Mouse (Mus musculus): Measurements from ENCODE around the gene Lrrc36. TPM values are rescaled to one million over a fixed set of nuclear protein-coding genes. Genes with fewer than 3 reads are reported as not detected.

The Lrrc36 gene
- polyA plus RNA-seq, 1 experiment from 2014 or later: 0.17 TPM

- no peak overlapping the region for H3K27ac ChIP-seq (ENCODE audit: low read length)
- H3K9me3 ChIP-seq (replicated peaks; ENCODE audit: control insufficient read depth, low read length): no peaks in the 10 kb centered on the region
- H3K4me3 ChIP-seq (replicated peaks; ENCODE audit: low read length): no peak overlapping the region
- peaks cover 41% of the 10 kb centered on the region for H3K4me1 ChIP-seq (ENCODE audit: control insufficient read depth, insufficient read depth, low read length)
- H3K36me3 ChIP-seq (ENCODE audit: control insufficient read depth, insufficient read depth, low read length): no peaks in the 10 kb centered on the region
- no peak for ATAC-seq (ENCODE audit: insufficient read depth, low FRiP score)
- no peak overlapping the region for H3K9ac ChIP-seq (ENCODE audit: low read length)
- 76% methylated on average over 9 of the region's 9 CpGs for WGBS
- H3K27me3 ChIP-seq (ENCODE audit: control insufficient read depth, insufficient read depth, low read length): no peaks in the 10 kb centered on the region
- no peak overlapping the region for H3K4me2 ChIP-seq (ENCODE audit: low read depth, low read length)
These were observed 59.6 kb downstream of the Lrrc36 start for GRCm38 (mm10) chr8:105472983-105473382.

GRCm38 (mm10) chr8:105473816-105474606, 60.6 kb downstream of the Lrrc36 start:
- WGBS: 36% methylated on average over 17 of the region's 17 CpGs
- Histone ChIP-seq H3K4me2 (ENCODE audit: low read depth, low read length) (peak overlapping the region; percentile 9; the same call in 1 of the 2 replicates), H3K27me3 (ENCODE audit: control insufficient read depth, insufficient read depth, low read length) (no peaks in the 10 kb centered on the region), H3K9me3 (replicated peaks; ENCODE audit: control insufficient read depth, low read length) (no peaks in the 10 kb centered on the region), H3K9ac (ENCODE audit: low read length) (0 out of 2 replicates have a peak overlapping the region, but pooled peaks have one; percentile 26), H3K27ac (ENCODE audit: low read length) (peak overlapping the region; percentile 12; the same call in 1 of the 2 replicates), H3K4me3 (replicated peaks; ENCODE audit: low read length) (no peak overlapping the region), H3K4me1 (ENCODE audit: control insufficient read depth, insufficient read depth, low read length) (peaks cover 39% of the 10 kb centered on the region), H3K36me3 (ENCODE audit: control insufficient read depth, insufficient read depth, low read length) (no peaks in the 10 kb centered on the region)
- ATAC-seq (ENCODE audit: insufficient read depth, low FRiP score): peak; percentile 23; the same call in 1 of the 2 replicates

DNA sequence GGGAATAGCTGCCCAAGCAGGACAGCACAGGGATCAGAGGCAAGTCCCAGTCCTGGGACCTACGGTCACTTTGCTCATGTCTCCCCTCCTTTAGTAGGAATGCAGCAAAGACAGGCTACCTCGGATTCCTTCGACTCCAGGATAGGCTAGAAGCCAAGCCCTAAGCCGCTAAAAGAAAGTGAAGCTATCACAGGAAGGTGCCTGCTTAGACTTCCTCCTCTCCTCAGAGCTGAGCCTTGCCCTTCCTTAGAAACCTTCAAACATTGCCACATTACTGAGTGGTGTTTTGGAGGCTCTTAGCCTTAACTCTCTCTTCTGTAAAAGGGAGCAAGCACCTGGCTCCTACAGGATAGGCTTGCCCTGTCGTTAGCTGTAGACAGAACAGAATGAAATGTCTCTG, 61.3 kb downstream of the Lrrc36 start:
- 0 out of 2 replicates have a peak overlapping the region, but pooled peaks have one; percentile 48 for H3K27ac ChIP-seq (ENCODE audit: low read length)
- 31% methylated on average over 5 of the region's 5 CpGs for WGBS

GRCm38 (mm10) chr8:105475254-105475653, 61.9 kb downstream of the Lrrc36 start:
- WGBS: 56% methylated on average over 4 of the region's 4 CpGs

More for the DNA sequence above, 61.3 kb downstream of the Lrrc36 start:
- Histone ChIP-seq H3K36me3 (ENCODE audit: control insufficient read depth, insufficient read depth, low read length) (no peaks in the 10 kb centered on the region), H3K9ac (ENCODE audit: low read length) (no peak overlapping the region), H3K4me3 (replicated peaks; ENCODE audit: low read length) (no peak overlapping the region), H3K27me3 (ENCODE audit: control insufficient read depth, insufficient read depth, low read length) (no peaks in the 10 kb centered on the region), H3K4me1 (ENCODE audit: control insufficient read depth, insufficient read depth, low read length) (peaks cover 32% of the 10 kb centered on the region), H3K4me2 (ENCODE audit: low read depth, low read length) (peak overlapping the region; percentile 9; the same call in 1 of the 2 replicates), H3K9me3 (replicated peaks; ENCODE audit: control insufficient read depth, low read length) (no peaks in the 10 kb centered on the region)
- ATAC-seq (ENCODE audit: insufficient read depth, low FRiP score): no peak

GRCm38 (mm10) chr8:105475742-105476141, 62.4 kb downstream of the Lrrc36 start:
- no peak overlapping the region for H3K4me3 ChIP-seq (replicated peaks; ENCODE audit: low read length)
- no peak for ATAC-seq (ENCODE audit: insufficient read depth, low FRiP score)
- H3K36me3 ChIP-seq (ENCODE audit: control insufficient read depth, insufficient read depth, low read length): no peaks in the 10 kb centered on the region
- H3K4me1 ChIP-seq (ENCODE audit: control insufficient read depth, insufficient read depth, low read length): peaks cover 22% of the 10 kb centered on the region
- no peak overlapping the region for H3K27ac ChIP-seq (ENCODE audit: low read length)
- 92% methylated on average over 8 of the region's 8 CpGs for WGBS
- no peaks in the 10 kb centered on the region for H3K9me3 ChIP-seq (replicated peaks; ENCODE audit: control insufficient read depth, low read length)
- no peak overlapping the region for H3K4me2 ChIP-seq (ENCODE audit: low read depth, low read length)
- H3K9ac ChIP-seq (ENCODE audit: low read length): no peak overlapping the region
- no peaks in the 10 kb centered on the region for H3K27me3 ChIP-seq (ENCODE audit: control insufficient read depth, insufficient read depth, low read length)

More at GRCm38 (mm10) chr8:105475254-105475653, 61.9 kb downstream of the Lrrc36 start:
- peaks cover 27% of the 10 kb centered on the region for H3K4me1 ChIP-seq (ENCODE audit: control insufficient read depth, insufficient read depth, low read length)
- H3K9ac ChIP-seq (ENCODE audit: low read length): no peak overlapping the region; the same call in 1 of the 2 replicates
- no peaks in the 10 kb centered on the region for H3K27me3 ChIP-seq (ENCODE audit: control insufficient read depth, insufficient read depth, low read length)
- 0 out of 2 replicates have a peak overlapping the region, but pooled peaks have one; percentile 48 for H3K27ac ChIP-seq (ENCODE audit: low read length)
- H3K9me3 ChIP-seq (replicated peaks; ENCODE audit: control insufficient read depth, low read length): no peaks in the 10 kb centered on the region
- ATAC-seq (ENCODE audit: insufficient read depth, low FRiP score): no peak
- H3K4me2 ChIP-seq (ENCODE audit: low read depth, low read length): no peak overlapping the region
- H3K36me3 ChIP-seq (ENCODE audit: control insufficient read depth, insufficient read depth, low read length): no peaks in the 10 kb centered on the region
- no peak overlapping the region for H3K4me3 ChIP-seq (replicated peaks; ENCODE audit: low read length)

GRCm38 (mm10) chr8:105476161-105476560, 62.8 kb downstream of the Lrrc36 start:
- Histone ChIP-seq H3K9ac (ENCODE audit: low read length) (no peak overlapping the region), H3K36me3 (ENCODE audit: control insufficient read depth, insufficient read depth, low read length) (no peaks in the 10 kb centered on the region), H3K4me2 (ENCODE audit: low read depth, low read length) (no peak overlapping the region), H3K27ac (ENCODE audit: low read length) (no peak overlapping the region), H3K27me3 (ENCODE audit: control insufficient read depth, insufficient read depth, low read length) (no peaks in the 10 kb centered on the region), H3K4me3 (replicated peaks; ENCODE audit: low read length) (no peak overlapping the region), H3K9me3 (replicated peaks; ENCODE audit: control insufficient read depth, low read length) (no peaks in the 10 kb centered on the region), H3K4me1 (ENCODE audit: control insufficient read depth, insufficient read depth, low read length) (peaks cover 21% of the 10 kb centered on the region)
- no peak for ATAC-seq (ENCODE audit: insufficient read depth, low FRiP score)
- WGBS: 90% methylated on average over 7 of the region's 7 CpGs

DNA sequence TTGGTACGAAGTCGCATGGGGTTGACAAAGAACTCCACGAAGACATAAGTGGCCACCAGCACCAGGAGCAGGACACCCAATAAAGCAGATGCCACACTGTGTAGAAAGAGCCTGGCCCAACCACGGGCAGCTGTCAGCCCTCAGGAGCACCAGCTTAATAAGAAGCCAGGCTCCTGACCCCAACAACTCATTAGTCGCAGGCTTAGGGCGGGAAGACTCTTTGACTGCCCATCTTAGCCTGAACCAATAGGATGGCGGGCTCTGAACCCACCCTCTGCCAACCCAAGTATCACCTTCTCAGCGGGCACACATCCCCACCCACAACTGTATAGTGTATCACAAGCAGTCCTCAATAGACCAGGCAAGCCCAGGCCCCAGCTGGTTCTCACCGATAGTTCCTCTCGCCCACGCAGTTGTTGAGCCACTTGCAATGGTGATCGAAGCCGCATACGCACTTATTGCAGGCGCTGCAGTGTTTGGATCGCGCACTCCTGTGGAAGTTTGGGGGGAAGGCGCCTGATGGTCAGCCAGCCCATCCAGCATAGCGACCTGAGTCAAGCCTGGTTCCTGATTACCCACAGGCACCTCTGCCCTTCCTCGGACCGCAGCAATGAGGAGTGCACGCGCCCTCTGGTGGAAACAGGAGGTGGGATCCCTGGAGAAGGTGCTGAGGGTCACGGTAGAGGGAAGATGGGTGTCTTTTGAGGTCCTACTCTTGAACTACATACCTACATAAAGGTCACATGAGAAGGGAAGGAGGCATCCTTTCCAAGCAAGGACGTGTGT, 63.5 kb downstream of the Lrrc36 start:
- Histone ChIP-seq H3K27ac (ENCODE audit: low read length) (no peak overlapping the region), H3K9ac (ENCODE audit: low read length) (no peak overlapping the region), H3K4me3 (replicated peaks; ENCODE audit: low read length) (no peak overlapping the region), H3K36me3 (ENCODE audit: control insufficient read depth, insufficient read depth, low read length) (no peaks in the 10 kb centered on the region), H3K4me2 (ENCODE audit: low read depth, low read length) (no peak overlapping the region), H3K4me1 (ENCODE audit: control insufficient read depth, insufficient read depth, low read length) (peaks cover 17% of the 10 kb centered on the region), H3K9me3 (replicated peaks; ENCODE audit: control insufficient read depth, low read length) (no peaks in the 10 kb centered on the region), H3K27me3 (ENCODE audit: control insufficient read depth, insufficient read depth, low read length) (no peaks in the 10 kb centered on the region)
- WGBS: 45% methylated on average over 25 of the region's 25 CpGs
- ATAC-seq (ENCODE audit: insufficient read depth, low FRiP score): no peak

- ATAC-seq (ENCODE audit: insufficient read depth, low FRiP score): no peak
- 68% methylated on average over 3 of the region's 3 CpGs for WGBS
- Histone ChIP-seq H3K4me2 (ENCODE audit: low read depth, low read length) (no peak overlapping the region), H3K4me1 (ENCODE audit: control insufficient read depth, insufficient read depth, low read length) (peaks cover 17% of the 10 kb centered on the region), H3K27ac (ENCODE audit: low read length) (no peak overlapping the region), H3K27me3 (ENCODE audit: control insufficient read depth, insufficient read depth, low read length) (no peaks in the 10 kb centered on the region), H3K9me3 (replicated peaks; ENCODE audit: control insufficient read depth, low read length) (no peaks in the 10 kb centered on the region), H3K4me3 (replicated peaks; ENCODE audit: low read length) (no peak overlapping the region), H3K9ac (ENCODE audit: low read length) (no peak overlapping the region), H3K36me3 (ENCODE audit: control insufficient read depth, insufficient read depth, low read length) (no peaks in the 10 kb centered on the region)
These were observed 64.4 kb downstream of the Lrrc36 start for GRCm38 (mm10) chr8:105477792-105478191.

GRCm38 (mm10) chr8:105481013-105481412, 67.6 kb downstream of the Lrrc36 start:
- Histone ChIP-seq H3K27ac (ENCODE audit: low read length) (no peak overlapping the region), H3K4me2 (ENCODE audit: low read depth, low read length) (no peak overlapping the region), H3K4me1 (ENCODE audit: control insufficient read depth, insufficient read depth, low read length) (peaks cover 3% of the 10 kb centered on the region; the same call in 1 of the 2 replicates), H3K9ac (ENCODE audit: low read length) (no peak overlapping the region), H3K4me3 (replicated peaks; ENCODE audit: low read length) (no peak overlapping the region), H3K9me3 (replicated peaks; ENCODE audit: control insufficient read depth, low read length) (no peaks in the 10 kb centered on the region), H3K36me3 (ENCODE audit: control insufficient read depth, insufficient read depth, low read length) (0 out of 2 replicates have a peak, but pooled peaks cover 3% of the 10 kb centered on the region), H3K27me3 (ENCODE audit: control insufficient read depth, insufficient read depth, low read length) (no peaks in the 10 kb centered on the region)
- WGBS: 39% methylated on average over 2 of the region's 2 CpGs
- no peak for ATAC-seq (ENCODE audit: insufficient read depth, low FRiP score)
